Mouse (Mus musculus): ENCODE results near the gene Pcyt1a.

- TF ChIP-seq CTCF (IDR thresholded peaks at IDR 0.05; ENCODE audit: control insufficient read depth, insufficient read depth, insufficient read length), result no peak
- no peak for TF ChIP-seq MYOD1 (IDR thresholded peaks at IDR 0.05; ENCODE audit: control insufficient read depth, insufficient read length, low read depth)
- TF ChIP-seq CEBPB (IDR thresholded peaks at IDR 0.05; ENCODE audit: low read depth), result no peak
- TF ChIP-seq USF1 (IDR thresholded peaks at IDR 0.05; ENCODE audit: low read depth), result no peak
- TF ChIP-seq FOSL1 (IDR thresholded peaks at IDR 0.05; ENCODE audit: insufficient read depth, low read length, poor library complexity, severe bottlenecking), result no peak
- TF ChIP-seq MAX (IDR thresholded peaks at IDR 0.05), result no peak
- no peak for TF ChIP-seq MYOG (IDR thresholded peaks at IDR 0.05; ENCODE audit: control insufficient read depth, extremely low read depth, insufficient read length)
Measured at GRCm38 (mm10) chr16:32509066-32509942, 78.6 kb downstream of the Pcyt1a start.

Data from C2C12 (cell line).